Mouse (Mus musculus) left cerebral cortex, adult 9 months (tissue): ENCODE measurements around the gene Mvk.
A peak's percentile ranks its signal among the peaks of the same experiment; 100 is the strongest.

ENCODE experiments used
- DNase-seq, 2 experiments: peaks; one replicate each; pipeline ENCODE4 v3.0.0; 2022; ENCODE audit warnings: low spot score in 2 of 2

Mvk gene

GRCm38 (mm10) chr5:114456995-114457605, 13.0 kb downstream of the Mvk start:
- DNase-seq = no peak

DNA sequence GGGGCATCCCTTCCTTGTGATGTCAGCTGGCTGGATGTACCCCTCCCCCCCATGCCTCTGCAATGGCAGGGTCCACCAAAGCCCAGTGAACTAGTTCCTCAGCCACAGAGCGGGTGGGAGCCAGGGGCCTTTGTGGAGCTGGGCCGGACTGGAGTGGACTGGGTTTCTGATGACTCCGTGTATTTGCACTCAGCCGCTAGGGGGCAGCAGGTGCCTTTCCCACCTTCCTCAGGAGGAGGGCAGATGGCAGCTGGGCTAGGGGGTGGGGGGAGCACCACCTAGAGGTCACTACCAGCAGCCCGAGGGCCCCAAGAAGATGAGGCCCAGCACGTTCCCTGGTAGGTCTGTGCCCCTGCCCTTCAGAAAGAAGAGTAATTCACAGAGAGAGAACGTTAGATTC, 17.2 kb downstream of the Mvk start:
- peak; percentile 42 to 76 for DNase-seq

- no peak for DNase-seq
Measured at GRCm38 (mm10) chr5:114462067-114463040, 18.3 kb downstream of the Mvk start.

- DNase-seq = no peak
Measured at GRCm38 (mm10) chr5:114464561-114464960, 20.5 kb downstream of the Mvk start.

DNA sequence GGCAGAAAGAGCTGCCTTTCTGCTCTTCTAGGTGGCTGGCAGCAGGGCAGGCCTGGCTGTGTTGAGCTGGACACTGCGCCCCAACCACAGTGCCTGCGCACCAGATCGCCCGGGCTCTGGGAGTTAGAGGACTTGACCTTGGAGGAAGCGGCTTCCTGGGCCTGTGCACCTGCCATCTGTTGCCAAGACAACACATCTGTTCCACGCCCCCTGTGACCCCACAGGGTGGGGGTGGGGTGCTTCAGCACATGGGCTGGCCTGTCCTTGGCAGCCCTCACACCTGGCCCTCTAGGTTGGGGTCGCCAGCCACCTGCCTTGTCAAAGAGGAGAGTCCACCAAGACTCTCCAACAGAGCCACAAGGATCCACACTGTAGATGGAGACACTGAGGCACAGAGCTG, 21.6 kb downstream of the Mvk start:
- DNase-seq = no peak

GRCm38 (mm10) chr5:114467019-114467418, 22.9 kb downstream of the Mvk start:
- DNase-seq = no peak

GRCm38 (mm10) chr5:114467430-114467829, 23.4 kb downstream of the Mvk start:
- DNase-seq = peak in 1 of 2 experiments; percentile 51

DNA sequence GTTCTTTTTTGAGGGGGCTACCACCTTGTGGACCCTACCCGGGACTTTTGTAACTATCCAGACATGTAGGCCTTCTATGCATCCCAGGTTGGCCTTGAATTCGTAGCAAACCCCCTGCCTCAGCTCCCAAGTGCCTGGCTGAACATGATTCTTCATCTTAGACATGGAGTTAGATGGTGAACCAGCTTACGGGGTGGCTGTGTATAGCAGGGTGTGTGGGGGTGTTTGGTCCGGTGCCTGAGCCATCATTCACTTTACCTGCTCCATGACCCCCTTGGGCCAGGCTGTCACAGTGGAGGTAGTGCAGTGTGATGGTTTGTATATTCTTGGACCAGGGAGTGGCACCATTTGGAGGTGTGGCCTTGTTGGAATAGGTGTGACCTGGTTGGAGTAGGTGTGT, 23.9 kb downstream of the Mvk start:
- DNase-seq = no peak

DNA sequence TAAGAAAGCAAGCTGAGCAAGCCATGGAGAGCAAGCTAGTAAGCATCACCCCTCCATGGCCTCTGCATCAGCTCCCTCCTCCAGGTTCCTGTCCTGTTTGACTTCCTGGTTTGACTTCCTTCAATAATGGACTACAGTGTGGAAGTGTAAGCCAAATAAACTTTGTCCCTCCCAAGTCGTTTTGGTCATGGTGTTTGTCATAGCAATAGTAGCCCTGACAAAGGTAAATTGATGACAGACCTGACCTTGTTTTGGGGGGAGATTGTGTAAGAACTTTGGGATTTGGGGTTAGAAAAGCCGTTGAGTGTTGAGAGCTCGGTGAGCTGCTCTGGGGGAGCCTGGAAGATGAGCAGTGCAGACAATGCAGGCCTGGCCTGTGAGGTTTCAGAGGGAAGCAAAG, 26.3 kb downstream of the Mvk start:
- DNase-seq = no peak

DNA sequence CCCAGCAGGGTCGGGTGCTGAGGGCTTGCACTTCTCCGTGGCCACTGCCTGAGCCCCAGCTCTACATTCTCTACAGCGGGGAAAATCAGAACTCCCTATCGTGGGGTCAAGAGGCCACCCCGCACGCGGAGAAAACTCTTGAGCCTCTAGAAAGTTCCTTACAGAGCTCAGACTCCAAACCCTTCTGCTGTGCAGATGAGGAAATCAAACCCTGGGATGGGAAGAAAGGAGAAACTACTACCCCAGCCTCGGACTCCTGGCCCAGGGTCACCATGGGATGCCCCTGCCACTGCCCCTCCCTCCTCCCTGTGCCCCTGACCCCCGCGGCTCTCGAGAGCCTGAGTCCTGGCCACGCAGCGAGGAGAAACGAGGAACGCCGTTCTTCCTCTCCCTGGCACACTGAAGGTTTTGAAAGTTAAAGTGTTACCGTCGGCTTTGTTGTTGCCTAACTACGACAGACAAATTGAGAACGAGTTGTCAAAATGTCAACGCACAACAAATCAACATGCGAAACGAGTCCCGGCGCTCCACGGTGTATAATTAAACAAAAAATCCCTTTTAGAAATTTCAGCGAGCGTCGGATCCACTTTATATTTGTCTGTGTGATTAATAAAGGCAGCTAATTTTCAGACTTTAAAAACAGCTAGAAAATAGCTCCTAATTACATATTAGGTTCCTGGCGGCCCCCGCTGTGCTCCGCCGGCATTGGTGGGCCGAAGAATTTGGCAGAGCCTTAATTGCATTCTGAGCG, 30.8 kb downstream of the Mvk start:
- DNase-seq = peak in 1 of 2 experiments; percentile 48

- DNase-seq = no peak
Measured at GRCm38 (mm10) chr5:114478267-114478666, 34.2 kb downstream of the Mvk start.

DNA sequence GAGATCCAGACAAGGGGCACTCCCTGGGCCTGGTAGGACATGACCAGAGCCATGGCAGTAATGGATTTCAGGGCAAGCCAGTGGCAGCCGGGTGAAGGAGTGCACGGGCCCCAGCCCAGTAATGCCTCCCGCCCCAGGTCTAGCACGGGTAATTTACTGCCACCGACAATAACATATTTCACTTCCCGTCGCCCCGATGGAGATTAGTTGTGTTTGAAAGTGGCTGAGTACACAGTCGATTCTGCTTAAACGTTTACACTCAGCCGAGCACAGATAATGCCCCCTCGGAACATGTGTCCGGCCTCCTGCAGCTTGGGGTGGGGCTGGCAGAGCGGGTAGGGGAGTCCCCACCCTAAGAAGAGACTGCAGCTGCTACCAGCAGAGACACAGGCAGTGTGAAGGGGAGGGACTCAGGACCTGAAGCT, 38.5 kb downstream of the Mvk start:
- no peak for DNase-seq

- no peak for DNase-seq
Measured at GRCm38 (mm10) chr5:114485685-114486084, 41.6 kb downstream of the Mvk start.

- DNase-seq = peak; percentile 31
Measured at GRCm38 (mm10) chr5:114489570-114489969, 45.5 kb downstream of the Mvk start.

- DNase-seq = no peak
Measured at GRCm38 (mm10) chr5:114490241-114490640, 46.2 kb downstream of the Mvk start.

- no peak for DNase-seq
Measured at GRCm38 (mm10) chr5:114494761-114495160, 50.7 kb downstream of the Mvk start.

DNA sequence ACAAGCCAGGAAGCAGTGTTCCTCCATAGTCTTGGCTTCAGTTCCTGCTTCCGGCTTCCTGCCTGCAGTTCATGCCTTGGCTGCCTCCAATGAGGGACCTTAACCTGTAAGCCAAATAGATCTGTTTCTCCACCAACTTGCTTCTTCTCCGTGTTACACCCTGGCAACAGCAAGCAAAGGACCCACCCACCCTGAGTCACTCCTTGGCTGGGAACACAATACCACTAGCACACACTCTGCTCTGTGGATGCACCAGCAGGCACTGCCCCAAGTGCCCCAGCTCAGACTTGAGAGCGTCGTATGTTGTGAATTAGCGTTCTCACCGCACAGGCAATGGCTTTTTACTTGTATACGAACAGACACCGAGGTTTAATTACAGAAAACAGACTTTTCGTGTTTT, 57.2 kb downstream of the Mvk start:
- peak in 1 of 2 experiments; percentile 15 for DNase-seq

DNA sequence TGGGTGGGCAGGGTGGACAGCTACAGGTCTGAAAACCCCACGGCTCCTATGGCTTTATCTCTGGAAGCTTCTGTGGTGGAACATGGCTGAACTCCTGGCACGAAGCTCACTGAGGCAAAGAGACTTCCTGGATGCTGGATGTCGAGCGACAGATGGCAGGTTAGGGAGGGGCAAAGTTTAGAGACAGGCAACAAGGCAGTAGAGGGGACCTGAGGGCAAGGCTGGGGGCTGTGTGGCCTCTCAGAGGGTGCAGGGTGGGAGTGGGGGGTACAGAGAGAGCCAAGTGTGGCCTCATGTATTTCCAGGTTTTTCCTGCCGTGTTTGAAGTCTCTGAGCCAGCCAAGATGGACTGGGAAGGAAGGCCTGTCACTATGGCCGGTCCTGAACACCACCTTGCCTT, 60.8 kb downstream of the Mvk start:
- no peak for DNase-seq

DNA sequence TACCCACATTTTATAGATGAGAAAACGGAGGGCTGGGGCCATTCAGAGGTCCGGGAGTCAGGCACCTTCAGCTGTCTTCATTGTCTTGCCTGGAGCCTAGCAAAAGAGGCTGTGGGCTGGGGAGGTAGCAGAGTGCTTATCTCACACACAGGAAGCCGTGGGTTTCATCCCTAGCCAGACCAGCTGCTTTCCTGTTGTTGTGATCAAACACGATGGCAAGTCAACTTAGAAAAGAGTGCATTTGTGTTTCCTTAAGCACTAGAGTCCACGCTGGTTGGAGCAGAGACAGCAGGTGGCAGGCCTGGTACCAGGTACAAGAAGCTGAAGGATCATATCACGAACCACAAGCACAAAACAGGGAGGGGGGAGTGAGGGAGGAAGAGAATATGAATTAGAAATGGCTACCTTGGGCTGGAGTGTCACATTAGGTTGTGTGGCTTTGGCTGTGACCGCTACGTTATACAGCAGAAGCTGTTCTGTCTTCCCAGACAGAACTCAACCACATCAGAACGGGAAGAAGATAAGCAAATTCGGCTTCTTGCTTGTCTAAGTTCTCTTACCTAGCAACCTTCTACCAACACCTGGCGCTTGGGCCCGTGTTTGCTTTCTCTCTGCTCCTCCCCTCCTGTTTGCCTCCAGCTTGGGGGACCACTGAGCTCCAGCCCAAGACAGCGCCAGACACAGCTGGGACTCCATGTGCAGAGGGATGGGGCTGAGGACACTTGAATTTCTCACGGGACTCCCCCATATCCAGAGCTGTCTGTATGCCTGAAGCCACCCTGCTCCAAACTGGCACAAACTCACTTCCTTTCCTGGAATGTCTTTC, 61.4 kb downstream of the Mvk start:
- no peak for DNase-seq

DNA sequence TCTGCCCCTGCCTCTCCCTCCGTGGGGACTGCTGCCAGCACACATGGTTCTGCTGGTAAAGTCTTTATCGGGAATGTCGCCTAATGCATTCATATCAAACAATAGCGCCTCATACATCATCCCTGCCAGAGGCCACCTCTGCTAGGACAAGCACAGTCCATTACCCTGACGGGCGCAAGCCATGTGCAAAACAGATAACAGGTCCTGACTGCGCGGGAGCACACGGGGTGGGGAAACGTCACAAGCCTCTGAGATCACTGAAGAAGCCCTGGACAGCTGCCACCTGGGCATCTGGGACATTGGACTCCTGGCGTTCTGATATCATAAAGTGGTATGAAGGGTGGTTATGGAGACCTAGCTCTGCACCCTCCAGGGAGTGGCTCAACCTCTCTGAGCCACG, 63.3 kb downstream of the Mvk start:
- no peak for DNase-seq

GRCm38 (mm10) chr5:114507964-114508363, 63.9 kb downstream of the Mvk start:
- no peak for DNase-seq
